Mouse (Mus musculus) limb, embryonic 13.5 days (tissue): ENCODE data around the gene Slc25a41. TPM values are rescaled to one million over a fixed set of nuclear protein-coding genes. Genes with fewer than 3 reads are reported as not detected.

Experiments used
- ATAC-seq: fragments of 200-750 bp; cut with Nextera tagmentation; 2 replicates; pipeline ENCODE4 v1.8.0; 2017; ENCODE audit warnings: low read depth, moderate number of reproducible peaks, moderate TSS enrichment; ENCODE audit not compliant: low FRiP score
- H3K27ac ChIP-seq: fragments of 300-500 bp; sonication (generic); 2 replicates; pipeline ENCODE4 v1.5.1; 2015; ENCODE audit warnings: inconsistent platforms, mild to moderate bottlenecking, moderate library complexity
- H3K27me3 ChIP-seq: fragments of 300-500 bp; sonication (generic); 2 replicates; pipeline ENCODE4 v1.6.1; 2015; ENCODE audit warnings: mild to moderate bottlenecking, inconsistent platforms
- H3K36me3 ChIP-seq: fragments of 300-500 bp; sonication (generic); 2 replicates; pipeline ENCODE4 v1.6.1; 2015; ENCODE audit warnings: inconsistent platforms, mild to moderate bottlenecking, moderate library complexity
- H3K4me1 ChIP-seq: fragments of 300-500 bp; sonication (generic); 2 replicates; pipeline ENCODE4 v1.6.1; 2015; ENCODE audit warnings: inconsistent platforms
- H3K4me2 ChIP-seq: fragments of 300-500 bp; sonication (generic); replicated peaks from 2 replicates; pipeline ENCODE4 v1.6.1; 2015; ENCODE audit warnings: inconsistent platforms, mild to moderate bottlenecking, moderate library complexity
- H3K4me3 ChIP-seq: fragments of 300-500 bp; sonication (generic); 2 replicates; pipeline ENCODE4 v1.5.1; 2015; ENCODE audit warnings: moderate library complexity, mild to moderate bottlenecking, inconsistent platforms
- H3K9ac ChIP-seq: fragments of 300-500 bp; sonication (generic); 2 replicates; pipeline ENCODE4 v1.6.1; 2015; ENCODE audit warnings: mild to moderate bottlenecking, inconsistent platforms
- H3K9me3 ChIP-seq: fragments of 300-500 bp; sonication (generic); 2 replicates; pipeline ENCODE4 v1.6.1; 2016; ENCODE audit warnings: inconsistent platforms
- WGBS: fragments of 180-500 bp; shearing (Covaris S2); methylation state at CpG from one replicate; pipeline ENCODE4 v1.1.7; 2015; 5-methylcytosine and 5-hydroxymethylcytosine counted together
- polyA plus RNA-seq: library from polyadenylated mRNA; unstranded; fragments of >200 nt; fragmentation: Nextera tagmentation; extraction: Ambion mirVana; gene quantifications from 2 replicates; pipeline ENCODE4 v1.2.1, GENCODE M21; 2015

Slc25a41 gene
- not detected in 2 replicates for polyA plus RNA-seq

- peaks cover 27% of the 10 kb centered on the region for H3K27me3 ChIP-seq
These were observed at the start of gene Slc25a41 for GRCm38 (mm10) chr17:57041554-57041953. Gene Slc25a41 (minus strand): TSS chr17:57041654.

GRCm38 (mm10) chr17:57087049-57087832, 45.8 kb upstream of the Slc25a41 start, which contains the start of gene Tubb4a:
Gene Tubb4a (minus strand): TSS chr17:57087782.
- Histone ChIP-seq H3K4me3 (peak within 1 kb of the TSS; percentile 42), H3K9ac (peak within 1 kb of the TSS; percentile 60), H3K27me3 (peaks cover 50% of the 10 kb centered on the region), H3K4me2 (peak within 1 kb of the TSS; percentile 62), H3K9me3 (no peaks in the 10 kb centered on the region), H3K4me1 (peaks cover 6% of the 10 kb centered on the region), H3K36me3 (no peaks in the 10 kb centered on the region), H3K27ac (no peak within 1 kb of the TSS)
- 2% methylated on average over 31 of the region's 31 CpGs for WGBS
- ATAC-seq: peak; percentile 71

More at GRCm38 (mm10) chr17:57041554-57041953, at the start of gene Slc25a41:
- Histone ChIP-seq H3K36me3 (no peaks in the 10 kb centered on the region), H3K4me1 (no peaks in the 10 kb centered on the region), H3K9ac (no peak within 1 kb of the TSS; the same call in 1 of the 2 replicates), H3K9me3 (peaks cover 5% of the 10 kb centered on the region; the same call in 1 of the 2 replicates), H3K27ac (no peak within 1 kb of the TSS), H3K4me3 (no peak within 1 kb of the TSS), H3K4me2 (no peak within 1 kb of the TSS)
- WGBS: 76% methylated on average over 8 of the region's 8 CpGs
- ATAC-seq: no peak

- H3K9ac ChIP-seq: no peak overlapping the region
- H3K4me1 ChIP-seq: peaks cover 6% of the 10 kb centered on the region
- peaks cover 50% of the 10 kb centered on the region for H3K27me3 ChIP-seq
- H3K27ac ChIP-seq: no peak overlapping the region
- H3K36me3 ChIP-seq: no peaks in the 10 kb centered on the region
- H3K4me2 ChIP-seq: no peak overlapping the region
- no peak for ATAC-seq
- WGBS: 88% methylated on average over 11 of the region's 11 CpGs
- no peaks in the 10 kb centered on the region for H3K9me3 ChIP-seq
- H3K4me3 ChIP-seq: no peak overlapping the region
These were observed 44.7 kb upstream of the Slc25a41 start for GRCm38 (mm10) chr17:57085970-57086757.

- WGBS: 86% methylated on average over 5 of the region's 5 CpGs
- no peak for ATAC-seq
- Histone ChIP-seq H3K27ac (no peak overlapping the region), H3K4me1 (peaks cover 14% of the 10 kb centered on the region), H3K9me3 (no peaks in the 10 kb centered on the region), H3K9ac (no peak overlapping the region), H3K27me3 (peaks cover 17% of the 10 kb centered on the region), H3K4me3 (no peak overlapping the region), H3K4me2 (no peak overlapping the region), H3K36me3 (no peaks in the 10 kb centered on the region)
These were observed 41.0 kb upstream of the Slc25a41 start for GRCm38 (mm10) chr17:57082481-57082880.

- peaks cover 7% of the 10 kb centered on the region for H3K27me3 ChIP-seq
- H3K27ac ChIP-seq: no peak overlapping the region
- WGBS: 91% methylated on average over 31 of the region's 31 CpGs
- peaks cover 7% of the 10 kb centered on the region; the same call in 1 of the 2 replicates for H3K4me1 ChIP-seq
- no peak overlapping the region for H3K4me2 ChIP-seq
- H3K9me3 ChIP-seq: no peaks in the 10 kb centered on the region
- H3K4me3 ChIP-seq: no peak overlapping the region
- ATAC-seq: no peak
- H3K9ac ChIP-seq: no peak overlapping the region
- H3K36me3 ChIP-seq: no peaks in the 10 kb centered on the region
These were observed 39.9 kb upstream of the Slc25a41 start for GRCm38 (mm10) chr17:57081234-57081842.

GRCm38 (mm10) chr17:57079919-57080318, 38.5 kb upstream of the Slc25a41 start:
- no peak for ATAC-seq
- H3K36me3 ChIP-seq: no peaks in the 10 kb centered on the region
- H3K27me3 ChIP-seq: no peaks in the 10 kb centered on the region
- WGBS: 66% methylated on average over 3 of the region's 3 CpGs
- H3K9me3 ChIP-seq: no peaks in the 10 kb centered on the region
- no peak overlapping the region for H3K4me2 ChIP-seq
- no peak overlapping the region for H3K27ac ChIP-seq
- no peak overlapping the region for H3K4me3 ChIP-seq
- H3K9ac ChIP-seq: no peak overlapping the region
- H3K4me1 ChIP-seq: peaks cover 7% of the 10 kb centered on the region; the same call in 1 of the 2 replicates

- H3K9me3 ChIP-seq: no peaks in the 10 kb centered on the region
- H3K4me1 ChIP-seq: peaks cover 7% of the 10 kb centered on the region; the same call in 1 of the 2 replicates
- no peaks in the 10 kb centered on the region for H3K36me3 ChIP-seq
- 37% methylated on average over 6 of the region's 6 CpGs for WGBS
- ATAC-seq: no peak
- no peak within 1 kb of the TSS for H3K27ac ChIP-seq
- no peak within 1 kb of the TSS for H3K4me3 ChIP-seq
- H3K4me2 ChIP-seq: no peak within 1 kb of the TSS
- peaks cover 4% of the 10 kb centered on the region; the same call in 1 of the 2 replicates for H3K27me3 ChIP-seq
- H3K9ac ChIP-seq: no peak within 1 kb of the TSS
These were observed 36.9 kb upstream of the Slc25a41 start, which contains the start of gene Dennd1c for GRCm38 (mm10) chr17:57078336-57078735. Gene Dennd1c (minus strand): TSS chr17:57078514.

- H3K4me3 ChIP-seq: no peak overlapping the region
These were observed 35.5 kb upstream of the Slc25a41 start for GRCm38 (mm10) chr17:57076916-57077315.

GRCm38 (mm10) chr17:57070699-57071098, 29.2 kb upstream of the Slc25a41 start:
- no peak for ATAC-seq
- H3K4me3 ChIP-seq: no peak overlapping the region
- no peaks in the 10 kb centered on the region for H3K9me3 ChIP-seq
- H3K4me1 ChIP-seq: no peaks in the 10 kb centered on the region
- peaks cover 57% of the 10 kb centered on the region for H3K27me3 ChIP-seq
- H3K9ac ChIP-seq: no peak overlapping the region
- 7% methylated on average over 11 of the region's 11 CpGs for WGBS
- no peak overlapping the region for H3K27ac ChIP-seq
- H3K4me2 ChIP-seq: no peak overlapping the region
- H3K36me3 ChIP-seq: no peaks in the 10 kb centered on the region

More at GRCm38 (mm10) chr17:57076916-57077315, 35.5 kb upstream of the Slc25a41 start:
- Histone ChIP-seq H3K27me3 (peaks cover 7% of the 10 kb centered on the region; the same call in 1 of the 2 replicates), H3K4me2 (no peak overlapping the region), H3K27ac (no peak overlapping the region), H3K9ac (no peak overlapping the region), H3K4me1 (peaks cover 7% of the 10 kb centered on the region; the same call in 1 of the 2 replicates), H3K9me3 (no peaks in the 10 kb centered on the region), H3K36me3 (no peaks in the 10 kb centered on the region)
- ATAC-seq: no peak
- WGBS: 49% methylated on average over 3 of the region's 3 CpGs

GRCm38 (mm10) chr17:57070272-57070671, 28.8 kb upstream of the Slc25a41 start:
- Histone ChIP-seq H3K27ac (no peak overlapping the region), H3K27me3 (peaks cover 62% of the 10 kb centered on the region), H3K9ac (no peak overlapping the region), H3K9me3 (no peaks in the 10 kb centered on the region), H3K4me3 (no peak overlapping the region), H3K36me3 (no peaks in the 10 kb centered on the region), H3K4me1 (no peaks in the 10 kb centered on the region), H3K4me2 (no peak overlapping the region)
- ATAC-seq: no peak
- 10% methylated on average over 9 of the region's 9 CpGs for WGBS

GRCm38 (mm10) chr17:57066908-57067307, 25.5 kb upstream of the Slc25a41 start:
- 66% methylated on average over 5 of the region's 5 CpGs for WGBS

More at GRCm38 (mm10) chr17:57066908-57067307, 25.5 kb upstream of the Slc25a41 start:
- no peak for ATAC-seq
- no peak overlapping the region for H3K27ac ChIP-seq
- no peaks in the 10 kb centered on the region for H3K36me3 ChIP-seq
- H3K27me3 ChIP-seq: peaks cover 87% of the 10 kb centered on the region
- 0 out of 2 replicates have a peak, but pooled peaks cover 7% of the 10 kb centered on the region for H3K4me1 ChIP-seq
- no peak overlapping the region for H3K4me2 ChIP-seq
- H3K9me3 ChIP-seq: no peaks in the 10 kb centered on the region
- no peak overlapping the region for H3K9ac ChIP-seq
- H3K4me3 ChIP-seq: no peak overlapping the region
